Mouse (Mus musculus) ES-E14 (cell line): ENCODE results near the gene Ankrd34a.

ENCODE experiments used
- CHD2 ChIP-seq: IDR thresholded peaks from 2 replicates; pipeline ENCODE4 v1.6.1; 2014; ENCODE audit warnings: mild to moderate bottlenecking, low read depth, low read length, inconsistent platforms
- HCFC1 ChIP-seq: IDR thresholded peaks from 2 replicates; pipeline ENCODE4 v1.6.1; 2012; ENCODE audit warnings: low read length, inconsistent platforms, borderline replicate concordance; ENCODE audit not compliant: insufficient read depth
- MAFK ChIP-seq: IDR thresholded peaks from 2 replicates; pipeline ENCODE4 v1.6.1; 2014; ENCODE audit warnings: mild to moderate bottlenecking, low read depth, low read length, inconsistent platforms; ENCODE audit not compliant: insufficient read depth
- ZC3H11A ChIP-seq: IDR thresholded peaks from 2 replicates; pipeline ENCODE4 v1.6.1; 2012; ENCODE audit warnings: low read depth, mild to moderate bottlenecking, inconsistent platforms, low read length, borderline replicate concordance

DNA sequence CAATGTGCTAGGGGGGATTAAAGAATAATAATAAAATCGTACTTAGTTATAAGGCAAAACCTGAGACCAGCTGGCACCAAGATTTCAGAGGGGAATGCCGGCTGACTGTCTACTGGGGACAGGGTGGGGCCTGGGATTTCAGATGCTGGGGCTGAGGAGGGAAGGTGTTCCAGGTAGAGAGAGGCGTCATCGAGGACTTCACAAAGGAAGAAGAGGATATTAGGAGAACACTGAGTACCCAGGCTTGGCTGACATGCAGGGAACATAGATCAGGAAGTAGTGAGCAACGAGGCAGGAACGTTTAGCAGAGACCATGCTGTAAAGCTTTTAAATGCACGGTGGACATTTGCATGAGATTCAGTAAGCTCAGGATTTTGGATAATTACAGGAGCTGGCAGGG lies 44.5 kb upstream of the Ankrd34a start:
- TF ChIP-seq MAFK (no peak), ZC3H11A (no peak), CHD2 (no peak), HCFC1 (no peak)
